Mouse (Mus musculus): ENCODE results near the gene Hmg20a. TPM values are rescaled to one million over a fixed set of nuclear protein-coding genes. Genes with fewer than 3 reads are reported as not detected.

The Hmg20a gene
- total RNA-seq, 1 experiment: 11.5 TPM

- in situ Hi-C loops (cut with MboI; ENCODE audit: low sequenced_read_pairs in 2 of 2, unreplicated experiment in 2 of 2): no loop called here
- Histone ChIP-seq H3K27ac (ENCODE audit: insufficient read depth, low read depth, low read length, poor library complexity, severe bottlenecking) (no peak overlapping the region), H3K4me1 (ENCODE audit: control insufficient read depth in 2 of 2, insufficient read depth in 2 of 2, low read length in 2 of 2, poor library complexity in 1 of 2) (peaks cover 0 to 3% of the 10 kb centered on the region in 2 experiments; a peak in 1 of 4 replicates), H3K9ac (ENCODE audit: insufficient read depth, low read depth, low read length, poor library complexity, severe bottlenecking) (no peak overlapping the region), H3K4me3 (ENCODE audit: insufficient read depth in 1 of 2, low read depth in 1 of 2, low read length in 2 of 2, poor library complexity in 1 of 2, severe bottlenecking in 1 of 2) (no peak overlapping the region), H3K9me3 (ENCODE audit: control insufficient read depth, insufficient read depth, low read depth, low read length) (no peaks in the 10 kb centered on the region), H3K36me3 (ENCODE audit: control insufficient read depth, insufficient read depth, low read length, poor library complexity, severe bottlenecking) (no peaks in the 10 kb centered on the region)
- TF ChIP-seq ZNF384 (IDR thresholded peaks at IDR 0.05; ENCODE audit: low read depth, low read length): no peak
- no peak for TF ChIP-seq CHD2 (IDR thresholded peaks at IDR 0.05; ENCODE audit: low read depth, low read length)
- TF ChIP-seq ZC3H11A (IDR thresholded peaks at IDR 0.05; ENCODE audit: borderline replicate concordance, low read depth, low read length): no peak
- TF ChIP-seq HCFC1 (IDR thresholded peaks at IDR 0.05; ENCODE audit: borderline replicate concordance, insufficient read depth, low read length): no peak
- TF ChIP-seq MAFK (IDR thresholded peaks at IDR 0.05; ENCODE audit: insufficient read depth, low read depth, low read length): no peak
- no peak for DNase-seq (ENCODE audit: low read depth, low spot score)
Measured at GRCm38 (mm10) chr9:56460987-56461386, 42.6 kb downstream of the Hmg20a start.

GRCm38 (mm10) chr9:56462606-56463005 is 44.2 kb downstream of the Hmg20a start:
- no peak overlapping the region for H3K27ac ChIP-seq (ENCODE audit: insufficient read depth, low read depth, low read length, poor library complexity, severe bottlenecking)
- in situ Hi-C loops (cut with MboI; ENCODE audit: low sequenced_read_pairs in 2 of 2, unreplicated experiment in 2 of 2): no loop called here
- H3K36me3 ChIP-seq (ENCODE audit: control insufficient read depth, insufficient read depth, low read length, poor library complexity, severe bottlenecking): no peaks in the 10 kb centered on the region
- no peaks in the 10 kb centered on the region for H3K9me3 ChIP-seq (ENCODE audit: control insufficient read depth, insufficient read depth, low read depth, low read length)
- TF ChIP-seq MAFK (IDR thresholded peaks at IDR 0.05; ENCODE audit: insufficient read depth, low read depth, low read length): no peak
- no peak for TF ChIP-seq ZNF384 (IDR thresholded peaks at IDR 0.05; ENCODE audit: low read depth, low read length)
- TF ChIP-seq CHD2 (IDR thresholded peaks at IDR 0.05; ENCODE audit: low read depth, low read length): no peak
- no peak for TF ChIP-seq HCFC1 (IDR thresholded peaks at IDR 0.05; ENCODE audit: borderline replicate concordance, insufficient read depth, low read length)
- TF ChIP-seq ZC3H11A (IDR thresholded peaks at IDR 0.05; ENCODE audit: borderline replicate concordance, low read depth, low read length): no peak
- no peak overlapping the region for H3K9ac ChIP-seq (ENCODE audit: insufficient read depth, low read depth, low read length, poor library complexity, severe bottlenecking)
- no peak overlapping the region for H3K4me3 ChIP-seq (ENCODE audit: insufficient read depth in 1 of 2, low read depth in 1 of 2, low read length in 2 of 2, poor library complexity in 1 of 2, severe bottlenecking in 1 of 2)
- H3K4me1 ChIP-seq (ENCODE audit: control insufficient read depth in 2 of 2, insufficient read depth in 2 of 2, low read length in 2 of 2, poor library complexity in 1 of 2): 0 out of 4 replicates have a peak, but pooled peaks cover 0 to 3% of the 10 kb centered on the region in 2 experiments
- DNase-seq (ENCODE audit: low read depth, low spot score): no peak

- in situ Hi-C loops (cut with MboI; ENCODE audit: low sequenced_read_pairs in 2 of 2, unreplicated experiment in 2 of 2): no loop called here
- H3K9me3 ChIP-seq (ENCODE audit: control insufficient read depth, insufficient read depth, low read depth, low read length): no peaks in the 10 kb centered on the region
Measured at GRCm38 (mm10) chr9:56463046-56463445, 44.6 kb downstream of the Hmg20a start.

GRCm38 (mm10) chr9:56463686-56464515 is 45.5 kb downstream of the Hmg20a start:
- DNase-seq (ENCODE audit: low read depth, low spot score): no peak
- no peak for TF ChIP-seq CHD2 (IDR thresholded peaks at IDR 0.05; ENCODE audit: low read depth, low read length)
- no peak for TF ChIP-seq HCFC1 (IDR thresholded peaks at IDR 0.05; ENCODE audit: borderline replicate concordance, insufficient read depth, low read length)
- no peak for TF ChIP-seq ZC3H11A (IDR thresholded peaks at IDR 0.05; ENCODE audit: borderline replicate concordance, low read depth, low read length)
- TF ChIP-seq ZNF384 (IDR thresholded peaks at IDR 0.05; ENCODE audit: low read depth, low read length): no peak
- no peak for TF ChIP-seq MAFK (IDR thresholded peaks at IDR 0.05; ENCODE audit: insufficient read depth, low read depth, low read length)
- Histone ChIP-seq H3K27ac (ENCODE audit: insufficient read depth, low read depth, low read length, poor library complexity, severe bottlenecking) (no peak overlapping the region), H3K9me3 (ENCODE audit: control insufficient read depth, insufficient read depth, low read depth, low read length) (no peaks in the 10 kb centered on the region), H3K4me3 (ENCODE audit: insufficient read depth in 1 of 2, low read depth in 1 of 2, low read length in 2 of 2, poor library complexity in 1 of 2, severe bottlenecking in 1 of 2) (no peak overlapping the region), H3K9ac (ENCODE audit: insufficient read depth, low read depth, low read length, poor library complexity, severe bottlenecking) (no peak overlapping the region), H3K36me3 (ENCODE audit: control insufficient read depth, insufficient read depth, low read length, poor library complexity, severe bottlenecking) (no peaks in the 10 kb centered on the region), H3K4me1 (ENCODE audit: control insufficient read depth in 2 of 2, insufficient read depth in 2 of 2, low read length in 2 of 2, poor library complexity in 1 of 2) (0 out of 4 replicates have a peak, but pooled peaks cover 0 to 3% of the 10 kb centered on the region in 2 experiments)
- in situ Hi-C loops (cut with MboI; ENCODE audit: low sequenced_read_pairs in 2 of 2, unreplicated experiment in 2 of 2): no loop called here

More at GRCm38 (mm10) chr9:56463046-56463445, 44.6 kb downstream of the Hmg20a start:
- no peak overlapping the region for H3K27ac ChIP-seq (ENCODE audit: insufficient read depth, low read depth, low read length, poor library complexity, severe bottlenecking)
- no peak for DNase-seq (ENCODE audit: low read depth, low spot score)
- TF ChIP-seq ZNF384 (IDR thresholded peaks at IDR 0.05; ENCODE audit: low read depth, low read length): no peak
- TF ChIP-seq ZC3H11A (IDR thresholded peaks at IDR 0.05; ENCODE audit: borderline replicate concordance, low read depth, low read length): no peak
- no peak for TF ChIP-seq CHD2 (IDR thresholded peaks at IDR 0.05; ENCODE audit: low read depth, low read length)
- no peak for TF ChIP-seq MAFK (IDR thresholded peaks at IDR 0.05; ENCODE audit: insufficient read depth, low read depth, low read length)
- TF ChIP-seq HCFC1 (IDR thresholded peaks at IDR 0.05; ENCODE audit: borderline replicate concordance, insufficient read depth, low read length): no peak
- 0 out of 4 replicates have a peak, but pooled peaks cover 0 to 3% of the 10 kb centered on the region in 2 experiments for H3K4me1 ChIP-seq (ENCODE audit: control insufficient read depth in 2 of 2, insufficient read depth in 2 of 2, low read length in 2 of 2, poor library complexity in 1 of 2)
- H3K4me3 ChIP-seq (ENCODE audit: insufficient read depth in 1 of 2, low read depth in 1 of 2, low read length in 2 of 2, poor library complexity in 1 of 2, severe bottlenecking in 1 of 2): no peak overlapping the region
- no peak overlapping the region for H3K9ac ChIP-seq (ENCODE audit: insufficient read depth, low read depth, low read length, poor library complexity, severe bottlenecking)
- no peaks in the 10 kb centered on the region for H3K36me3 ChIP-seq (ENCODE audit: control insufficient read depth, insufficient read depth, low read length, poor library complexity, severe bottlenecking)

Measured in ES-E14 (cell line).